Mouse (Mus musculus): ENCODE measurements at regions not wholly inside any gene's neighbourhood (a gene's known extent, or its start where the extent isn't known, plus 50 kb on each side); places are given as distances from the start of the nearest gene placed in this dataset.

GRCm38 (mm10) chr1:120910801-120911200 lies 308.6 kb downstream of the En1 start:
- in situ Hi-C loops (cut with MseI, MboI) = no loop called here

- in situ Hi-C loops (cut with MseI, MboI) = no loop called here
Observed at GRCm38 (mm10) chr1:120911962-120912670, 309.9 kb downstream of the En1 start.

- in situ Hi-C loops (cut with MseI, MboI) = no loop called here
Observed at GRCm38 (mm10) chr1:120921540-120921939, 319.3 kb downstream of the En1 start.

- in situ Hi-C loops (cut with MseI, MboI) = no loop called here
Observed at GRCm38 (mm10) chr1:120925271-120925670, 323.1 kb downstream of the En1 start.

- in situ Hi-C loops (cut with MseI, MboI) = no loop called here
Observed at GRCm38 (mm10) chr1:120930141-120930540, 327.9 kb downstream of the En1 start.

- in situ Hi-C loops (cut with MseI, MboI) = no loop called here
Observed at GRCm38 (mm10) chr1:120935321-120935720, 333.1 kb downstream of the En1 start.

- in situ Hi-C loops (cut with MseI, MboI) = no loop called here
Observed at GRCm38 (mm10) chr1:120943711-120944110, 341.5 kb downstream of the En1 start.

GRCm38 (mm10) chr1:120946349-120946748 lies 344.1 kb downstream of the En1 start:
- in situ Hi-C loops (cut with MseI, MboI) = no loop called here

GRCm38 (mm10) chr1:120961235-120961634 lies 359.0 kb downstream of the En1 start:
- in situ Hi-C loops (cut with MseI, MboI) = no loop called here

GRCm38 (mm10) chr1:120961984-120962383 lies 359.8 kb downstream of the En1 start:
- in situ Hi-C loops (cut with MseI, MboI) = no loop called here

- in situ Hi-C loops (cut with MseI, MboI) = no loop called here
Observed at GRCm38 (mm10) chr1:120963477-120964178, 361.4 kb downstream of the En1 start.

GRCm38 (mm10) chr1:120964179-120964517 lies 361.9 kb downstream of the En1 start:
- in situ Hi-C loops (cut with MseI, MboI) = no loop called here

GRCm38 (mm10) chr1:120966132-120966531 lies 363.9 kb downstream of the En1 start:
- in situ Hi-C loops (cut with MseI, MboI) = no loop called here

GRCm38 (mm10) chr1:120974661-120975060 lies 357.7 kb downstream of the Insig2 start:
- in situ Hi-C loops (cut with MseI, MboI) = no loop called here

GRCm38 (mm10) chr1:121004535-121004934 lies 327.9 kb downstream of the Insig2 start:
- in situ Hi-C loops (cut with MseI, MboI) = no loop called here

GRCm38 (mm10) chr1:121005198-121005597 lies 327.2 kb downstream of the Insig2 start:
- in situ Hi-C loops (cut with MseI, MboI) = no loop called here

GRCm38 (mm10) chr1:121012126-121012525 lies 320.3 kb downstream of the Insig2 start:
- in situ Hi-C loops (cut with MseI, MboI) = no loop called here

GRCm38 (mm10) chr1:121013839-121014503 lies 318.4 kb downstream of the Insig2 start:
- in situ Hi-C loops (cut with MseI, MboI) = no loop called here

GRCm38 (mm10) chr1:121029375-121029774 lies 303.0 kb downstream of the Insig2 start:
- in situ Hi-C loops (cut with MseI, MboI) = no loop called here

GRCm38 (mm10) chr1:121034761-121035393 lies 297.5 kb downstream of the Insig2 start:
- in situ Hi-C loops (cut with MseI, MboI) = no loop called here

GRCm38 (mm10) chr1:121046581-121046980 lies 285.8 kb downstream of the Insig2 start:
- in situ Hi-C loops (cut with MseI, MboI) = no loop called here

- in situ Hi-C loops (cut with MseI, MboI) = no loop called here
Observed at GRCm38 (mm10) chr1:121047406-121047805, 285.0 kb downstream of the Insig2 start.
